Mouse (Mus musculus) heart, embryonic 14.5 days (tissue): ENCODE measurements around the gene Ppa2. TPM values are rescaled to one million over a fixed set of nuclear protein-coding genes. Genes with fewer than 3 reads are reported as not detected.
A peak's percentile ranks its signal among the peaks of the same experiment; 100 is the strongest.

ENCODE experiments used
- ATAC-seq: fragments of 200-750 bp; cut with Nextera tagmentation; 2 replicates; pipeline ENCODE4 v1.8.0; 2017; ENCODE audit warnings: low read depth, moderate TSS enrichment; ENCODE audit not compliant: insufficient number of reproducible peaks, insufficient read depth, low FRiP score
- H3K27ac ChIP-seq, 2 experiments: fragments of 200-500 bp in 1 of 2; fragments of 300-500 bp in 1 of 2; sonication (generic) in 1 of 2; replicated peaks in 1 of 2; 2 replicates each; pipeline ENCODE4 v1.5.1; 2012 to 2014; ENCODE audit warnings: low read depth in 2 of 2, low read length in 2 of 2, control low read depth in 1 of 2, mild to moderate bottlenecking in 1 of 2, mixed read lengths in 1 of 2; ENCODE audit not compliant: control insufficient read depth in 1 of 2, insufficient read depth in 1 of 2
- H3K27me3 ChIP-seq: fragments of 300-500 bp; sonication (generic); 2 replicates; pipeline ENCODE4 v1.6.1; 2014; ENCODE audit warnings: mild to moderate bottlenecking, low read length, control low read depth; ENCODE audit not compliant: control insufficient read depth, insufficient read depth
- H3K36me3 ChIP-seq: fragments of 300-500 bp; sonication (generic); 2 replicates; pipeline ENCODE4 v1.6.1; 2014; ENCODE audit warnings: mild to moderate bottlenecking, control low read depth, low read length, mixed read lengths; ENCODE audit not compliant: control insufficient read depth, insufficient read depth
- H3K4me1 ChIP-seq, 2 experiments: fragments of 200-500 bp in 1 of 2; fragments of 300-500 bp in 1 of 2; sonication (generic) in 1 of 2; 2 replicates each; pipeline ENCODE4 v1.6.1; 2012 to 2014; ENCODE audit warnings: low read length in 2 of 2, control low read depth in 1 of 2, mixed read lengths in 1 of 2; ENCODE audit not compliant: control insufficient read depth in 2 of 2, insufficient read depth in 2 of 2
- H3K4me2 ChIP-seq: fragments of 300-500 bp; sonication (generic); 2 replicates; pipeline ENCODE4 v1.6.1; 2014; ENCODE audit warnings: mild to moderate bottlenecking, low read length
- H3K4me3 ChIP-seq, 2 experiments: fragments of 200-500 bp in 1 of 2; fragments of 300-500 bp in 1 of 2; sonication (generic) in 1 of 2; 2 replicates each; pipeline ENCODE4 v1.5.1; 2012 to 2014; ENCODE audit warnings: low read length in 2 of 2, mild to moderate bottlenecking in 2 of 2, control low read depth in 1 of 2, low read depth in 1 of 2, moderate library complexity in 1 of 2; ENCODE audit not compliant: control insufficient read depth in 1 of 2, insufficient read depth in 1 of 2
- H3K9ac ChIP-seq: fragments of 300-500 bp; sonication (generic); 2 replicates; pipeline ENCODE4 v1.6.1; 2014; ENCODE audit warnings: mild to moderate bottlenecking, low read length
- H3K9me3 ChIP-seq: fragments of 300-500 bp; sonication (generic); 2 replicates; pipeline ENCODE4 v1.6.1; 2016; ENCODE audit warnings: low read length, control low read depth; ENCODE audit not compliant: control insufficient read depth
- WGBS: fragments of 180-500 bp; shearing (Covaris S2); extraction: QIAGEN DNeasy Blood & Tissue Kit; methylation state at CpG from one replicate; pipeline ENCODE4 v1.1.7; 2014; 5-methylcytosine and 5-hydroxymethylcytosine counted together
- polyA plus RNA-seq: library from polyadenylated mRNA; unstranded; fragments of >200 nt; fragmentation: Nextera tagmentation; extraction: Ambion mirVana; gene quantifications from 2 replicates; pipeline ENCODE4 v1.2.1, GENCODE M21; 2014

Gene Ppa2
- polyA plus RNA-seq, result 134 and 145 TPM in 2 replicates

- ATAC-seq, result peak; percentile 92
- H3K27ac ChIP-seq, result peak within 1 kb of the TSS; percentile 92 to 98
- WGBS, result 0% methylated on average over 64 of the region's 95 CpGs
- H3K4me1 ChIP-seq, result peaks cover 0 to 6% of the 10 kb centered on the region in 2 experiments; a peak in 2 of 4 replicates
- H3K27me3 ChIP-seq, result no peaks in the 10 kb centered on the region
- peak within 1 kb of the TSS; percentile 84 to 90 for H3K4me3 ChIP-seq
- no peaks in the 10 kb centered on the region for H3K36me3 ChIP-seq
- H3K4me2 ChIP-seq, result peak within 1 kb of the TSS; percentile 77
- peak within 1 kb of the TSS; percentile 97 for H3K9ac ChIP-seq
- H3K9me3 ChIP-seq, result 0 out of 2 replicates have a peak, but pooled peaks cover 2% of the 10 kb centered on the region
Measured at GRCm38 (mm10) chr3:133309954-133310808, at the start of gene Ppa2. Gene Ppa2, plus strand, starts transcription at chr3:133310110.

- H3K4me3 ChIP-seq, result no peak overlapping the region
- no peaks in the 10 kb centered on the region for H3K9me3 ChIP-seq
- ATAC-seq, result no peak
- no peak overlapping the region for H3K9ac ChIP-seq
- no peak overlapping the region for H3K27ac ChIP-seq
- H3K36me3 ChIP-seq, result no peaks in the 10 kb centered on the region
- no peak overlapping the region for H3K4me2 ChIP-seq
- H3K4me1 ChIP-seq, result no peaks in the 10 kb centered on the region
- no peaks in the 10 kb centered on the region for H3K27me3 ChIP-seq
- 7% methylated on average over 3 of the region's 3 CpGs for WGBS
Measured at GRCm38 (mm10) chr3:133271887-133272286, 38.0 kb upstream of the Ppa2 start.

- Histone ChIP-seq H3K36me3 (no peaks in the 10 kb centered on the region), H3K4me2 (no peak overlapping the region), H3K4me3 (no peak overlapping the region), H3K9me3 (no peaks in the 10 kb centered on the region), H3K9ac (no peak overlapping the region), H3K27me3 (no peaks in the 10 kb centered on the region), H3K4me1 (no peaks in the 10 kb centered on the region; a peak in 1 of 4 replicates), H3K27ac (peak overlapping the region; percentile 58 to 69)
- peak; percentile 56 for ATAC-seq
- WGBS, result 49% methylated on average over 5 of the region's 5 CpGs
Measured at GRCm38 (mm10) chr3:133284587-133284986, 25.3 kb upstream of the Ppa2 start.

GRCm38 (mm10) chr3:133288795-133289194, 21.1 kb upstream of the Ppa2 start:
- Histone ChIP-seq H3K9me3 (0 out of 2 replicates have a peak, but pooled peaks cover 3% of the 10 kb centered on the region), H3K36me3 (no peaks in the 10 kb centered on the region), H3K27me3 (no peaks in the 10 kb centered on the region), H3K4me3 (no peak overlapping the region), H3K4me2 (no peak overlapping the region), H3K4me1 (no peaks in the 10 kb centered on the region; a peak in 1 of 4 replicates), H3K9ac (no peak overlapping the region), H3K27ac (no peak overlapping the region)
- 76% methylated on average over 2 of the region's 2 CpGs for WGBS
- no peak for ATAC-seq

- no peaks in the 10 kb centered on the region for H3K4me1 ChIP-seq
- H3K27me3 ChIP-seq, result no peaks in the 10 kb centered on the region
- no peak overlapping the region for H3K9ac ChIP-seq
- no peak for ATAC-seq
- H3K9me3 ChIP-seq, result peaks cover 7% of the 10 kb centered on the region; the same call in 1 of the 2 replicates
- no peaks in the 10 kb centered on the region for H3K36me3 ChIP-seq
- no peak overlapping the region for H3K4me3 ChIP-seq
- H3K4me2 ChIP-seq, result no peak overlapping the region
- 91% methylated on average over 3 of the region's 3 CpGs for WGBS
- no peak overlapping the region for H3K27ac ChIP-seq
Measured at GRCm38 (mm10) chr3:133304328-133304727, 5.6 kb upstream of the Ppa2 start.

- Histone ChIP-seq H3K36me3 (no peaks in the 10 kb centered on the region), H3K4me1 (peaks cover 0 to 6% of the 10 kb centered on the region in 2 experiments; a peak in 2 of 4 replicates), H3K9me3 (0 out of 2 replicates have a peak, but pooled peaks cover 2% of the 10 kb centered on the region), H3K4me3 (no peak overlapping the region), H3K27me3 (no peaks in the 10 kb centered on the region), H3K27ac (no peak overlapping the region), H3K4me2 (no peak overlapping the region), H3K9ac (no peak overlapping the region)
- no peak for ATAC-seq
- WGBS, result 97% methylated on average over 3 of the region's 3 CpGs
Measured at GRCm38 (mm10) chr3:133308361-133308760, 1.5 kb upstream of the Ppa2 start.

GRCm38 (mm10) chr3:133309359-133309758, 551 bp upstream of the Ppa2 start:
- Histone ChIP-seq H3K27ac (no peak overlapping the region), H3K36me3 (no peaks in the 10 kb centered on the region), H3K4me1 (peaks cover 0 to 6% of the 10 kb centered on the region in 2 experiments; a peak in 2 of 4 replicates), H3K4me2 (peak overlapping the region; percentile 77; the same call in 1 of the 2 replicates), H3K4me3 (peak overlapping the region in 1 of 2 experiments; percentile 90; a peak in 1 of 4 replicates), H3K9ac (no peak overlapping the region; the same call in 1 of the 2 replicates), H3K9me3 (0 out of 2 replicates have a peak, but pooled peaks cover 2% of the 10 kb centered on the region), H3K27me3 (no peaks in the 10 kb centered on the region)
- ATAC-seq, result no peak
- 93% methylated on average over 7 of the region's 7 CpGs for WGBS
